Mouse (Mus musculus) heart, postnatal 0 days (tissue): ENCODE data around the gene Stx11. TPM values are rescaled to one million over a fixed set of nuclear protein-coding genes. Genes with fewer than 3 reads are reported as not detected.

Source experiments
- ATAC-seq: fragments of 200-750 bp; cut with Nextera tagmentation; 2 replicates; pipeline ENCODE4 v1.8.0; 2017; ENCODE audit warnings: low read depth, moderate number of reproducible peaks, moderate library complexity; ENCODE audit not compliant: insufficient read depth
- DNase-seq: peaks from one replicate; pipeline ENCODE4 v3.0.0-alpha.2; 2016; ENCODE audit warnings: low spot score
- H3K27ac ChIP-seq: fragments of 300-500 bp; sonication (generic); 2 replicates; pipeline ENCODE4 v1.5.1; 2014; ENCODE audit warnings: low read depth, mild to moderate bottlenecking
- H3K27me3 ChIP-seq: fragments of 300-500 bp; sonication (generic); 2 replicates; pipeline ENCODE4 v1.6.1; 2014; ENCODE audit warnings: low read length, mixed read lengths; ENCODE audit not compliant: control insufficient read depth, insufficient read depth
- H3K36me3 ChIP-seq: fragments of 300-500 bp; sonication (generic); replicated peaks from 2 replicates; pipeline ENCODE4 v1.6.1; 2014; ENCODE audit warnings: low read length, mixed read lengths; ENCODE audit not compliant: control insufficient read depth, insufficient read depth
- H3K4me1 ChIP-seq: fragments of 300-500 bp; sonication (generic); 2 replicates; pipeline ENCODE4 v1.6.1; 2014; ENCODE audit warnings: antibody characterized with exemption; ENCODE audit not compliant: control insufficient read depth, insufficient read depth
- H3K4me2 ChIP-seq: fragments of 300-500 bp; sonication (generic); 2 replicates; pipeline ENCODE4 v1.6.1; 2014; ENCODE audit warnings: low read depth, mild to moderate bottlenecking, low read length, moderate library complexity
- H3K4me3 ChIP-seq: fragments of 300-500 bp; sonication (generic); 2 replicates; pipeline ENCODE4 v1.5.1; 2014; ENCODE audit warnings: low read depth, low read length
- H3K9ac ChIP-seq: fragments of 300-500 bp; sonication (generic); replicated peaks from 2 replicates; pipeline ENCODE4 v1.6.1; 2014; ENCODE audit warnings: low read depth, low read length, mixed read lengths
- H3K9me3 ChIP-seq: fragments of 300-500 bp; sonication (generic); replicated peaks from 2 replicates; pipeline ENCODE4 v1.6.1; 2016; ENCODE audit warnings: low read length; ENCODE audit not compliant: control insufficient read depth
- CTCF ChIP-seq: IDR thresholded peaks from 2 replicates; pipeline ENCODE4 v1.5.1; 2016; ENCODE audit warnings: antibody characterized with exemption, control low read depth, low read depth
- EP300 ChIP-seq: IDR thresholded peaks from 2 replicates; pipeline ENCODE4 v1.6.1; 2016; ENCODE audit warnings: antibody characterized with exemption, low read depth
- WGBS: fragments of 180-500 bp; shearing (Covaris S2); extraction: QIAGEN DNeasy Blood & Tissue Kit; methylation state at CpG from one replicate; pipeline ENCODE4 v1.1.7; 2014; 5-methylcytosine and 5-hydroxymethylcytosine counted together
- polyA plus RNA-seq: library from polyadenylated mRNA; unstranded; fragments of >200 nt; fragmentation: Nextera tagmentation; extraction: Ambion mirVana; gene quantifications from 2 replicates; pipeline ENCODE4 v1.2.1, GENCODE M21; 2015
- total RNA-seq: library from RNA; depleted of rRNA; stranded (reverse); fragments of >200 nt; gene quantifications from 2 replicates; pipeline ENCODE4 v1.2.3, GENCODE M21; 2014; ENCODE audit warnings: low replicate concordance; rRNA removed

Stx11 gene
- total and polyA plus RNA-seq, 2 experiments from 2014 or later: 3.5 to 4.7 TPM

- Histone ChIP-seq H3K27me3 (no peaks in the 10 kb centered on the region), H3K9ac (no peak overlapping the region), H3K4me3 (no peak overlapping the region), H3K36me3 (no peaks in the 10 kb centered on the region), H3K9me3 (no peaks in the 10 kb centered on the region), H3K4me1 (no peaks in the 10 kb centered on the region), H3K4me2 (no peak overlapping the region), H3K27ac (no peak overlapping the region)
- WGBS: 68% methylated on average over 5 of the region's 5 CpGs
- DNase-seq (no peak), ATAC-seq (no peak)
- TF ChIP-seq EP300 (no peak), CTCF (no peak)
Measured at GRCm38 (mm10) chr10:12903440-12904139, 60.5 kb downstream of the Stx11 start.

DNA sequence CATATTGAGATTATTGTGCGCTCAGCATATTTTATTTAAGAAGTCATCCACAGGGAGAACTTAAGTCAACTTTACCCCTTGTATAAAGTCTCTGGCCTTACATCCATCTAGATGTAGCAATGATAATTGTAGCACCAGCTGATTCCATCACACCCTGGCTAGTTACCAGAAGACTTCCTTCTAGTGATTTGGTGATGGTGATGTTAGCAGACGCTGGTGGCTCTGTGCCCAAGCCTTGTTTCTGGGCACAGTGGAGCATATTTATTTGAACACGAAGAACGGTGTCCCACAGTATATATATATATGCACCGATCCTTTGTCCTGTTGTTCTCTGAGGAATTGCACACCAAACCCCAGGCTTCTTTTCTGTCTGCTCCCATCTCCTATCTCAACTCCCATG lies 64.2 kb downstream of the Stx11 start:
- no peaks in the 10 kb centered on the region for H3K36me3 ChIP-seq
- DNase-seq: no peak
- H3K27ac ChIP-seq: no peak overlapping the region
- no peaks in the 10 kb centered on the region for H3K9me3 ChIP-seq
- H3K27me3 ChIP-seq: no peaks in the 10 kb centered on the region
- H3K4me1 ChIP-seq: no peaks in the 10 kb centered on the region
- no peak overlapping the region for H3K4me3 ChIP-seq
- TF ChIP-seq CTCF (no peak), EP300 (no peak)
- no peak overlapping the region for H3K4me2 ChIP-seq
- H3K9ac ChIP-seq: no peak overlapping the region
- no peak for ATAC-seq
- 89% methylated on average over 5 of the region's 5 CpGs for WGBS

DNA sequence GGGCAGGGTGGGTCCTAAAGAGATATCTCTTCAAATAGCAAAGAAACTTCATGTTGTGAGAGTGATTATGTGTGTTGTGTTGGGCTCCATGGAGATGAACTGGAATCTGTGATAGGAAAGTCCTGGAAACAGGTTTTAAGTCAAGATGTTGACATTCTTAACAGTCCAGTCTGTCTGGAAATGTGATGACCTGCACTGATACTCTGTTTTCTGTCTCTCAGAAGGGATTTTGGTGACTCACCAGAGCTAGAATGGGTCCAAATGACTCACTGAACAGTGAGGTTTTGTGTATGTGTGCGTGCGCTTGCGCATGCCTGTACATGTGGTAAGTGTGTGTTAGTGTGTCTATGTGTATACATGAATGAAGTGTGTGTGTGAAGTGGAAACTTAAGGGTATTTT lies 70.8 kb downstream of the Stx11 start:
- DNase-seq: no peak
- Histone ChIP-seq H3K4me1 (0 out of 2 replicates have a peak, but pooled peaks cover 5% of the 10 kb centered on the region), H3K27me3 (no peaks in the 10 kb centered on the region), H3K27ac (no peak overlapping the region), H3K36me3 (no peaks in the 10 kb centered on the region), H3K4me3 (no peak overlapping the region), H3K9ac (no peak overlapping the region), H3K4me2 (no peak overlapping the region), H3K9me3 (no peaks in the 10 kb centered on the region)
- 98% methylated on average over 3 of the region's 3 CpGs for WGBS
- TF ChIP-seq EP300: no peak
- no peak for TF ChIP-seq CTCF
- ATAC-seq: no peak

DNA sequence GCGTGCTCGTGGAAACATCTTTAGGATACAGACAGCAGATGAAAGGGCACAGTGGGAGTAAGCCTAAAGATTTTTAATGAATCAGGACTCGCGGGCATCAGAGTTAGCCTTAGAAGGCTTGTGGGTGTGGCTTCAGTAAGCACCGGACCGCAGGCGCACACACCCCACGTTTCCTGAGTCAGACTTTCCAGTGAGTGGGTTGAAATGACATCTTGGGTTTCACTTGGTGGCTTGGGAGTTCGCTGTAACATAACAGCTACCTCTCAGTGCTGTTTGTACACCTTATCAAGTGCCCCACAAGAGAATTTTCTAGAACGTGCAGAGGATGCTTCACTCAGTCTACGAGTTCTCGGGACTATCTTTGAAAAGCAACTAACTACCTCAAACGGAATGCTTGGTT lies 75.7 kb downstream of the Stx11 start:
- Histone ChIP-seq H3K9me3 (no peaks in the 10 kb centered on the region), H3K4me1 (peaks cover 13% of the 10 kb centered on the region), H3K27me3 (no peaks in the 10 kb centered on the region), H3K36me3 (no peaks in the 10 kb centered on the region), H3K27ac (no peak overlapping the region), H3K4me3 (no peak overlapping the region), H3K4me2 (0 out of 2 replicates have a peak overlapping the region, but pooled peaks have one; percentile 18), H3K9ac (no peak overlapping the region)
- peak; percentile 36 for DNase-seq
- WGBS: 51% methylated on average over 13 of the region's 13 CpGs
- peak; percentile 49; the same call in 1 of the 2 replicates for ATAC-seq
- no peak for TF ChIP-seq EP300
- no peak for TF ChIP-seq CTCF

Other genes starting within 250 kb of the Stx11 start
- 50.3 and 61.6 TPM in 2 replicates for gene Utrn, start 94.9 kb downstream of the Stx11 start, total RNA-seq
- gene Utrn, start 94.9 kb downstream of the Stx11 start, polyA plus RNA-seq: 47.3 and 48.4 TPM in 2 replicates
- gene Sf3b5, start 41.0 kb upstream of the Stx11 start, total RNA-seq: 21.9 and 30.1 TPM in 2 replicates
- 23.2 and 24.5 TPM in 2 replicates for gene Sf3b5, start 41.0 kb upstream of the Stx11 start, polyA plus RNA-seq
- 560 and 720 TPM in 2 replicates for gene Plagl1, start 96.2 kb upstream of the Stx11 start, total RNA-seq
- 63.9 and 66.0 TPM in 2 replicates for gene Plagl1, start 96.2 kb upstream of the Stx11 start, polyA plus RNA-seq
- gene Zc2hc1b, start 213.7 kb upstream of the Stx11 start, total RNA-seq: not detected in 2 replicates
- not detected in 2 replicates for gene Zc2hc1b, start 213.7 kb upstream of the Stx11 start, polyA plus RNA-seq
- 16.2 and 28.3 TPM in 2 replicates for gene Ltv1, start 228.9 kb upstream of the Stx11 start, total RNA-seq
- gene Ltv1, start 228.9 kb upstream of the Stx11 start, polyA plus RNA-seq: 31.5 and 34.8 TPM in 2 replicates